Mouse (Mus musculus) left cerebral cortex, adult 9 months (tissue): ENCODE measurements around the gene Birc2.
A peak's percentile ranks its signal among the peaks of the same experiment; 100 is the strongest.

Source experiments
- DNase-seq, 2 experiments: peaks; one replicate each; pipeline ENCODE4 v3.0.0; 2022; ENCODE audit warnings: low spot score in 2 of 2

Gene Birc2

DNA sequence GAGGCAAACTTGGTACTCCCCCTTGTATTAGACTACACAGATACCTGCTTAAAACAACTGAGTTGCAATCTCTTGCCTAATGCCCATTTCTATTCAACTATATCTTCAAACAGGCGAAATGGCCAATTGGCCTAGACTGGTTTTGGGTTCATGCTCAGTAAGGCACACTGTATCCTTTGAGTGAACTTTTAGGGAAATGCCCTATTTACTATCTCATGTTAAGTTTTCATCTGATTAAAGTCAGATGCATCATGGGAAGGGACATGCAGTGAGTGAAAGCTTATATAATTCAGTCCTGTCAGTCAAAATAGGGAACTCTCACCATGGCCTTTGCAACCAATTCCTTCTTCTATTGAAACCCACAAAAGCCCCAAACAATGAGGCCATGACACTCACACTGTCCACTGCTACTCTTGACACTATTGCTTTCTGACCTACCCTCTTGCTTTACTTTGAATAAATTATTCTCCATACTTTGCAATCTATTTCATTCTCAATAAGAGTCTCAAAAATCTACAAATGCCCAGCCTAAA lies 9.9 kb upstream of the Birc2 start:
- DNase-seq, result no peak

GRCm38 (mm10) chr9:7845216-7845895 lies 8.5 kb upstream of the Birc2 start:
- DNase-seq, result no peak

DNA sequence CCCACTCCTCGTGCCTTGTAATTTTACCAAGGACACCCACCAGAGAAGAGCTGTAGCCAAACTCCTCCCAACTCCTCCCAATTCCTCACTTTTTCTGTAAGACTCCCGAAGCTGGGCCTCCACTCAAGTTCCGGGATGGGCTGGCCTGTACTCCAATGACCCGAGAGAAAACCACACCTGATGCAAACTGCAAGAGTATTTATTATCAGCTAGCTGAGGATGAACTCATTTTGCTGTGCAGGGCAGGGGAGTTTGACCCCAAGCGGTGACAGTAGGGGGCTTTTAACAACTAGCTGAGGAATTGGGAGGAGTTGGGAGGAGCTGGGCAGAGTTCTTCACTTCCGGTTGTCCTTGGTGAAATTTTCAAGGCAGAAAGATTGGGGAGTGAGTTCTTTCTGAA lies 4.4 kb upstream of the Birc2 start:
- DNase-seq, result no peak

GRCm38 (mm10) chr9:7837806-7838440 lies 1.1 kb upstream of the Birc2 start:
- DNase-seq, result no peak

DNA sequence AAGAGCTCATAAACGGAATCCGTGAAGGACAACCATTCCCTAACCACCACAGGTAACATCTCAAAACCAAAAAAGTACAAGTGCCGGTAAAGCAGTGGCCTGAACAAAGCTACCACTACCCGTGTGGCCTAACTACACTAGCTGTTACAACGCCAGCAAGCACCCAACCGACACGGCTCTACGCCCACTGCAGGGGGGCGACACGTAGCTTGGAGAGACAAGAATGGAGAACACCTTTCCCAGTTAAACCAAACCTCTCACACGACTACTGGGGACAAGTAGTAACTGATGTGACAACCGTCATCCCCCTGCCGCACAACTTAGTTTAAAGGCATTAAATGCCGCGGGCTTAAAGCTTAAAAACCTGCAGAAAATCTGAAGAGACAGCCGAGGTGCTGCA lies 533 bp downstream of the Birc2 start:
- peak in 1 of 2 experiments; percentile 48 for DNase-seq

- DNase-seq, result no peak
Observed at GRCm38 (mm10) chr9:7835302-7835701, 1.6 kb downstream of the Birc2 start.

DNA sequence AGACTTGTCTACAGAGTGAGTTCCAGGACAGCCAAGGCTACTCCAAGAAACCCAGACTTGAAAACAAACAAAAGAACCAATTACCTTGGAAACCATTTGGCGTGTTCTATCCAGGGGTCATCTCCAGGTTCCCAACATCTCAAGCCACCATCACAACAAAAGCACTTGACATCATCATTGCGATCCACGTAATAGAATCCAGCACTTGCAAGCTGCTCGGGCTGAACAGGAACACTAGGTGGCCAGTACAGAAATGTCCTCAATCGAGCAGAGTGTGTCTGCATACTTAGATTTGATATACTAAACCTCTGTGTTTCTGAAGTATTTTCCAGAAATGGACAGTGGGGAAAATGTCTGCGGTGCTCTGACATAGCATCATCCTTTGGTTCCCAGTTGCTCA lies 3.4 kb downstream of the Birc2 start:
- DNase-seq, result no peak

DNA sequence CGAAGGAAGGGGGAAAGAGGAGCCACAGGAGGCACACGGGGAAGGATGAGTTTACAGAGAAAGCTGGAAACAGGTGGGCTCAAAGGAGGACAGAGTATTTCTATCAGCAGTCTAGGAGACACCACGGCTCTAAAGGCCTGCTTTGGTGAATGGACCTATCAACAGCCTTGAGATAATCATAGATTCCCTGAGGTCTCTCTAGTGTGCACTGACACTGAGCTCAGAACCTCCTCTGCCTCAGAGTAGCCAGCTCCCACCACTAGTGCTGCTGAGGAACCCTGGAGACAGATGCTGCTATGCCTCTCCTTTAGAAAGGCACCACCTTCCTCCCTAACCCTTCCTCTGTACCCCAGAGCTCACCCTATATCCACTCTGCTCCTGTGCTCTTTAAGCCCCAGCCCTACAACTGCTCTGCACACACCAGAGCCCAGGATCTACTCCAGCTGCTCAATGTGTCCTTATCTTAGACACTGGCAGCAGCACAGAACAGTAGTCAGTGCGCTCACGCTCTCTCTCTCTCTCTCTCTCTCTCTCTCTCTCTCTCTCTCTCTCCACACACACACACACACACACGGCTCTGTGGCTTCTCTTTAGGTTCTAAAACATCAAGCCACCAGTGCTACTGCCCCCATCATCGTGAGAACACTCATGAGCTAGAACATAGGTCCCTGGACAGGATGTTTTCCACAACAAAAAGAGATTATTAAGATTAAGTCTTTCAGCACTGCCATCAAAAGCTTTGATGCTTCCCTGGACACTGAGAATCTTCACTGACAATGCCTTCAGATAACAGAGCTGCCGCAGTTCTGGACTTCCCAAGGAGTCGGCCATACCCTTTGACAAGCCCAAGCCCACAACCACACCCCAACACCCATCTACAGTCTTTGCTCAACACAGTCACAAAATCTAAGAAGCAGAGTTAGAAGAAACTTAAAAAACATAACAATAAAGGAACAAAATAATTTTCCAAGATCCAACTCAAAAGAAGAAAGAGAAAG lies 7.0 kb downstream of the Birc2 start:
- DNase-seq, result no peak

GRCm38 (mm10) chr9:7828706-7829105 lies 8.2 kb downstream of the Birc2 start:
- DNase-seq, result no peak

DNA sequence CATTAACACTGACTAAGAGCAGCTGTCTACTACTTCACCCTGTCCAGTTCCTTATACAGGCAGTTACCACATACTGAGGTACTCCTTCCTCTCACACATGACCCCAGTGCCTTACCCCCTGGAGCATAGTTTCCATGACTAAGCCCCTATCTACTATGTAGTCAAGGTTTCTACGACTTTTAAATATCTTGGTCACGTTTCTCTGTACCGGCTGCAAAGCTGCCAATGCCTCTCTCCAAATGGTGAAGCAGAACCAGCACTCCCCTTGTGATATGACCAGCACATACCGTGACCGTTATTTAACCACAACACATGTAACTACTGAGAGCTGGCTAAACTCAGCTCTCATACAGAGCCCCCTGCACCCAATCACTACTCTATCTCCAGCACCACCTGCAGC lies 11.9 kb downstream of the Birc2 start:
- DNase-seq, result no peak

GRCm38 (mm10) chr9:7822758-7823157 lies 14.1 kb downstream of the Birc2 start:
- no peak for DNase-seq

GRCm38 (mm10) chr9:7805101-7805506 lies 31.8 kb downstream of the Birc2 start:
- no peak for DNase-seq

DNA sequence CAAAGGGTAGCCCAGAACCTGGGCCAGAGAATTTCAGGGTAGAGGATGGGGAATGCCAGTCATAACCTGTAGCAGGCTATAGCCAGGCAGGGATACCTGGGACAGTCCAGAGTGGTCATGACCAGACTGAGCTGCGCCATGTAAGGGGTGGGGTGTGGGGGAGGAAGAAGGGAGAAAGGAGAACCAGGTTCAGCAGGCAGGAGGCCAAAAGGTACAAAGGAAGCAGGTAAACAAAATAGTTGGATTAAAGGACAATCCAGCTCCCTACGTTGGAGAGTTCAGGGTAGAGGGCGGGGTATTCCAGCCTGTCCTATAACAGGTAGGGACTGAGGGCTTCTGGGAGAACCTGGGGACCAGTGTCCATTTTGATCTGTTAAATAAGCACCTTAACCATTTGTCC lies 38.3 kb downstream of the Birc2 start:
- DNase-seq, result no peak

DNA sequence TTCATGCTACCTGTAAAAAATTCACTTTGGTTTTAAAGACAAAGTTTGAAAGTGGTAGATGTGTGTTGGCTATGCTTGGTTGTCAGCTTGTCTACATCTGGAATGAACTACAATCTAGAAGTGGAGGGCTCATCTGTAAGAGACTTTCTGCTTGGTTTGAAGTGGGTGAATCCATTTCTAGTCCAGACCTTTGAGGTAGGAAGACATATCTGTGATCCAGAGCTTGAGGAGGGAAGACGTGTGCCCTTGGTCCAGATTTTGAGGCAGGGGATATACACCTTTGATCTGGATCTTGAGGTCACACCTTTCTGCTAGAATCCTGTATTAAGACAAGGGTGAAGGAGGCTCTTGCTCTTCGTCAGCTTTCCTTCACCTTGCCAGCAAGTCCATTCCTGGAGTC lies 39.3 kb downstream of the Birc2 start:
- DNase-seq, result no peak

GRCm38 (mm10) chr9:7796129-7796864 lies 40.6 kb downstream of the Birc2 start:
- no peak for DNase-seq

DNA sequence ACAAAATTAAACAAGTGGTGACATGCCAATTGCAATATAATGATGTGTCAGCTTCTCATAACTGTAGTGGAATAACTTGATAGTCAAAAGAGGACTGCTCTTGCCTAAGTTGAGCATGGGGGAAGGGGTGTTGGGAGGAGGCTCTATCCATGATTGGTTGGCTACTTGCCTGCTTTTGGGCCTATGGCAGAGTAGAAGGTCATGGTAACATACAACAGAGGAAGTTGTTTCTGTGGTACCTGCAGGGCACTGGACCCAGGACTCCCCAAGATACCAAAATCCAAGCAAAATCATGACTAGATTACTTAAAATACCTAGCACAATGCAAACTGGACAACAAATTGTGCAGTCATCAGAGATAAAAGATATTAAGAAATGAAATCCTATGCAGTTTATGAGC lies 41.3 kb downstream of the Birc2 start:
- DNase-seq, result no peak

- no peak for DNase-seq
Observed at GRCm38 (mm10) chr9:7793561-7793960, 43.3 kb downstream of the Birc2 start.

DNA sequence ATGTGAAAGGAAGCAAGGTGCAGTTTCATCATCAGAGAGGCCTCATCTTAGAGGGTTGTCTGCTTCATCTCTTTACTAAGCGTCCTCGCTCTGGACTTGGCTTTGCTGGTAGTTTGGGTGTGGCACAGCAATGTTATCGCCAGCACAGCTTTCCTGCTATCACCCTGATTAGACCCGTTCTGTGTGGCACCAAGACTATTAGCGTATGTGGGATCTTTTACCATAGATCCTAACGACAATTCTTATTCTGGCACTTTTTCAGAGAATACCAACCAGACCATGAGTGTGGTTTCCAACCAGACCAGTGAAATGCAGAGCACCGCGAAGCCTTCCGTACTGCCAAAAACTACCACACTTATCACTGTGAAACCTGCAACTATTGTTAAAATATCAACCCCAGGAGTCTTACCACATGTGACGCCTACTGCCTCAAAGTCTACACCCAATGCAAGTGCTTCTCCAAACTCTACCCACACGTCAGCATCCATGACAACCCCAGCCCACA lies 46.2 kb downstream of the Birc2 start:
- DNase-seq, result no peak

DNA sequence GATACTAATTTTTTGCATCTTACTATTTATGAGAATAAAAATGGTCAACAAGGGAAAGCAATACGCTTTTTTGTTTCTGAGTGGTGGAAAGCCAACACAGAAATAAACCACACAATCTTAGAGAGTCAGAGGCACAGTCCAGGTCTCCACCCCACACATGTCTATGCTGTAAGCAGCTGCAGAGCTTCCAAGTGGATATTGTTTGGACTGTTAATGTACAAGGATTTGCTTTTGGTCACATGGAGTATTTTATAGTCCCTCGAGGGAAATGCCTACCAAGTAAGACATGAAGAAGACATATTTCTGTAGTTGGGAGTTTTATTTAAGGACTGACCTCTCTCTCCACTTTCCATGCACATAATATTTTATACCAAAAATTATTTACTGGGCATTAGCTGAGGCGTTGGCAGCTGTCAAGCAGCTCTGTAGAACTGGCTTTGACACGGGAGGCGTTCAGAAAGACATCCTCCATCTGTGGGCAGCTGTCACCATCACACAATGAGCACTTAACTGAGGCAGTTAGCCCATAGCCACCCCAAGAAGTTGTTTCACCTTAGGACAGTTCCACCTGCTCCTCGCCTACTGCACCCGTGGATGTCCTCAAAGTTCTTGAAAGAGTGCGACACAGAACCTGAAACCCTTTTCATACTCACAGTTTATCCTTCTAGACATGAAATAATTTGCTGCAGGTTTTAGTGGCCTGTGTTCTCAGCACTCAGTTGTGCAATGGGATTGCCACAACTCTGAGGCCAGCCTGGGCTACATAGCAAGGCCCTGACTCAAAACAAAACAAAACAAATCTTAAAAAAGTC lies 46.9 kb downstream of the Birc2 start:
- DNase-seq, result no peak

DNA sequence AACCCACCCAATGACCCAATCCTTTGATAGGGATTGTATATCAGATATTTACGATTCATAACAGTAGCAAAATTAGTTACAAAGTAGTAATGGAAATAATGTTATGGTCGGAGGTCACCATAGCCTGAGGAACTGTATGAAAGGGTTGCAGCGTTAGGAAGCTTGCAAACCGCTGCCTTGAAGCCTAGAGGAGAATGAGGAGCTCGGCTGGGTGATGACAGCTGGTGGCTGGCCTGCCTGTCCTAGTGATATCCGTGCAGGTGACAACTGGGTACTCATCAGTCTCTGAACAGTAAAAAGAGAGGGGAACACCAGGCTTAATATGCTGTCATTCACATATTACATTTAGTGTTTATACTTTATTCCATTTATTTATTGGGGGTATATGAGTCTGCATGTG lies 48.5 kb downstream of the Birc2 start:
- DNase-seq, result no peak

- DNase-seq, result no peak
Observed at GRCm38 (mm10) chr9:7786086-7786485, 50.8 kb downstream of the Birc2 start.
